Mouse (Mus musculus): ENCODE data around the gene Gnl3. TPM values are rescaled to one million over a fixed set of nuclear protein-coding genes. Genes with fewer than 3 reads are reported as not detected.
A peak's percentile ranks its signal among the peaks of the same experiment; 100 is the strongest.

Gene Gnl3
- 10 to 100 TPM; 21.6 to 24.2 TPM for total RNA-seq (2021)

- DNase-seq = peak; percentile 95 to 97
- intact Hi-C loops (cut with DNase I) = no loop called here
Measured at GRCm38 (mm10) chr14:31018860-31019291, at the start of gene Gnl3, which contains the start of gene Pbrm1. Gene Gnl3, minus strand, starts transcription at chr14:31019152. Gene Pbrm1, plus strand, starts transcription at chr14:31019138.

DNA sequence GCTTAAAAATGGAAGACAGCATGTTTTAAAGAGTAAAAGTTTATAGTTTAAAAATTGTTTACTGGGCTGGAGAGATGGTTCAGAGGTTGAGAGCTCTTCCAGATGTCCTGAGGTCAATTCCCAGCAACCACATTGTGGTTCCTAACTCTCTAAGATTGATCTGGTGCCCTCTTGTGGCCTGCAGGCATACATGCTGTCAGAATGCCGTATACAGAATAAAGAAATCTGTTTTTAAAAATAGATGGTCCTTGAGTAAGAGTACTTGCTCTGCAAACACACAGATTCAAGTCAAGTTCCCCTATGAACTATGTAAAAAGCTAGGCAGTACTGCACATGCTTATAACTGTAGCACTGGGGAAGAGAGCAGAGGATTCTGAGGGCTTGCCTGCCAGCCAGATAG, 43.3 kb upstream of the Gnl3 start:
- intact Hi-C loops (cut with DNase I) = no loop called here

GRCm38 (mm10) chr14:31045817-31046216, 26.9 kb upstream of the Gnl3 start:
- intact Hi-C loops (cut with DNase I) = no loop called here
- no peak for DNase-seq

More for the DNA sequence above, 43.3 kb upstream of the Gnl3 start:
- DNase-seq = no peak

DNA sequence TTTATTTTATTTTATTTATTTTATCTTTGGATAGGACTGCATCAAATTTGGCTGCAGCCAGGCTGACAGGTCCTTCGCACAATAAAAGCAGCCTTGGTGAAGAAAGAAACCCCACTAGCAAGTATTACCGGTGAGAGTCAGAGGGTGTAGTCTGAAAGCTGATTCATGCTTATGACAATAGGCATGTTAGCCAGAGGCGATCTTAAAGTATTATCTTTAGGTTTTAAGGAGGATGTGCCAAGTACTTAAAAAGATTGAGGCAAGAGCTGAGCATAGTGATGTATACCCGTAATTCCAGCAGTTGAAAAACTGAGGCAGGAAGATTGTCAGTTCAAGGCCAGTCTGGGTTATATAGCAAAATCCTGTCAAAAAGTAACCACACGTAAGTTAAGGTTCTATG, 26.3 kb upstream of the Gnl3 start:
- no peak for DNase-seq
- intact Hi-C loops (cut with DNase I) = no loop called here

GRCm38 (mm10) chr14:31025785-31026184, 6.8 kb upstream of the Gnl3 start:
- DNase-seq = no peak
- intact Hi-C loops (cut with DNase I) = no loop called here

- DNase-seq = no peak
- intact Hi-C loops (cut with DNase I) = no loop called here
Measured at GRCm38 (mm10) chr14:31022579-31022978, 3.6 kb upstream of the Gnl3 start.

DNA sequence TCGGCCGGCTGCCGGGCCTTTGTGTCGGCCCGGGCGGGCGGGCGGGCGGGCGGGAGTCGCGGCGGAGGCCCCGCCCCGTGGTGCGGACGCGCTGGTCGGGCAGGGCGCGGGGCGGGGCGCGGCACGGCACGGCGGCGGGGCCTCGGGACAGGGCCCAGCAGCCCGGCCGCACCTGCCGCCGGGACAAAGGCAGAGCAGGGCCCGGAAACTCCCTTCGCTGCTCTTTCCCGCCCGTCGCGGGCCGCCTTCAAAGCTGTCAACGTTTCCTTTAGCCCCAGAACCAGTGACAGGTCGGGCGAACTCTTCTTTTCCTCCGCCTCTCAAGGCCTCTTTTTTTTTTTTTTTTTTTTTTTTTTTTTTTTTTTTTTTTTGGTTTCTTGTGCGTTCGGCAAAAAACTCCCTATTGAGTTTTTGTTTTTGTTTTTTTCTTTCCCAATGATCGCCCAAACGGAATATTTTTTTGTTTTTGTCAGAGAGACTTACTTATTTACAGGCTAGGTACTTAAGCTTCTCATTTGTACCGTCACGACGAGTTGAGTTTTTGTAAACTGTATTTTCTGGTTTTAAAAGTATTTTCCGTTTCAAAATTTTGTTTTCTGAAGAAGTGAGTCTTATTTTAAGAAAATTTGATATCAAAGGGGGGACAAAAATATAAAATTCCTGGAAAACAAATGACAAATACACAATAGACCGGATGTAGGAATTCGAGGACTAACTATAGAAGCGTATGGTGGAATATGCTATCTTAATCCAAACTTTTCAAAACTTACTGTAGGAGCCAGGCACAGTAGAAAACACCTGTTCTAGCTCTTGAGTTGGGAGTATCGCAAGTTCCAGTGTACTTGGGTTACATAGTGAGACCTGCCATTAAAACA, 616 bp upstream of the Gnl3 start:
- intact Hi-C loops (cut with DNase I) = no loop called here
- DNase-seq = peak in 1 of 2 experiments; percentile 78

- DNase-seq = no peak
- intact Hi-C loops (cut with DNase I) = loop anchor here (1.0 kb wide), 1 partner anchor 14 kb away; no protein-coding TSS in a partner anchor
Measured at GRCm38 (mm10) chr14:31017854-31018253, 1.1 kb downstream of the Gnl3 start.

- intact Hi-C loops (cut with DNase I) = no loop called here
- DNase-seq = no peak
Measured at GRCm38 (mm10) chr14:31016063-31016462, 2.9 kb downstream of the Gnl3 start.

DNA sequence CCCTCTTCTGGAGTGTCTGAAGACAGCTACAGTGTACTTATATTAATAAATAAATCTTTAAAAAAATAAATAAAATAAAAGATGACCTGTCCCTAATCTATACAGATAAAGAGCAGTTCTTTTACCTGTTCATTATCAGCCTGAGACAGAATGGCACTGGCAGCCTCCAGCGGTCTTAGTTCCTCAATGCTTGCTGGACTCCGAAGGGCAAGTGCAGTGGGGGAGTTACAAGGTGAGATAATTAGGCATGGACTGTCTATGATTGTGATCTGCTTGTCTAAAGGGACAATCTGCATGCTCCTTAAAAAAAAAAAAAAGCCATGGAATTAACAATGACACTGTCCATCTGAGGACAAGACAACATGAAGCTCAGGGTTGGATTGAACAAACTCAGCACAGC, 5.0 kb downstream of the Gnl3 start:
- intact Hi-C loops (cut with DNase I) = no loop called here
- DNase-seq = no peak

- no peak for DNase-seq
- intact Hi-C loops (cut with DNase I) = no loop called here
Measured at GRCm38 (mm10) chr14:31011588-31011987, 7.4 kb downstream of the Gnl3 start.

- DNase-seq = no peak
- intact Hi-C loops (cut with DNase I) = no loop called here
Measured at GRCm38 (mm10) chr14:31006779-31007178, 12.2 kb downstream of the Gnl3 start.

DNA sequence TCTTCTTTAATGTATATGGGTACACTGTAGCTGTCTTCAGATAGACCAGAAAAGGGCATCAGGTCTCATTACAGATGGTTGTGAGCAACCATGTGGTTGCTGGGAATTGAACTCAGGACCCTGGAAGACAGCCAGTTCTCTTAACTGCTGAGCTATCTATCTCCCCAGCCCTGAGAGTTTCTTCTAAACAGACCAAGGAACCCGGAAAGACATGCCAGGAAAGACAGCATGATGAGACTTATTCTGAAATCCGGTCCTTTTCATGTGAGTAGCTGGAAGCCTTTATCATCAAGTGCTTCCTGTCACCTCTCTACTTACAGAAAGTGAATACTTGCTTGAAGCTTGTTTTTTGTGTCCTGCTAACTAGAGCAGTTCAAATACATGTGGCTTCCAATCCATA, 14.4 kb downstream of the Gnl3 start:
- intact Hi-C loops (cut with DNase I) = loop anchor here (1.0 kb wide), 1 partner anchor 13 kb away; no protein-coding TSS in a partner anchor
- no peak for DNase-seq

GRCm38 (mm10) chr14:31001307-31002205, 17.4 kb downstream of the Gnl3 start, which contains the start of the genes Glt8d1 and Spcs1:
Gene Glt8d1, plus strand, starts transcription at chr14:31001400.
Gene Spcs1, minus strand, starts transcription at chr14:31001672.
- peak; percentile 88 to 95 for DNase-seq
- intact Hi-C loops (cut with DNase I) = loop anchor here (2.0 kb wide), 1 partner anchor 51 kb away; the partner anchor contains the start of gene Nek4

DNA sequence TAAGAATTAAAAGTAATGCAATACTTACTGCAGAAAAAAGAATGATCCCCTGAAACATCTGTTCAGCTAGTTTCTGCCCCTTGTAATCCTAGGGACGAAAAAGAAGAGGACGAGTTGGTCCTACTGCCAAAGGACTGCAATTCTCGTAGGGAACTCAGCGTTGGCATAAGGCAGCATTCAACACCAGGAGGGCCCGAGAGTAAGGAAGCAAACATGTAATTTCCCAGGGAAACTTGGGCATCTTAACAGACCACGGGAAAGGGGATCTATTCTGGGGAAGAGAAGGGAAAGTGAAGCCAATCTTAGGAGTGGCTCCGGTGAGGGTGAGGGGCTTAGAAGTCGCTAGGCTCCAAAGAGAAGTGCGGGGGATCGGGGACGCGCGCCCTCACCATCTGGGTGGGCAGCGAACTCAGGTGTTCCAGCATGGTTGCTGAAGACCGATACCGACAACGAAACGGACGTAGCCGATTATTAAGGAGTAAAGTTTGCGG, 18.1 kb downstream of the Gnl3 start:
- intact Hi-C loops (cut with DNase I) = loop anchor here (2.0 kb wide), 1 partner anchor 50 kb away; the partner anchor contains the start of gene Nek4
- no peak for DNase-seq

GRCm38 (mm10) chr14:31000356-31000755, 18.6 kb downstream of the Gnl3 start:
- intact Hi-C loops (cut with DNase I) = loop anchor here (2.0 kb wide), 1 partner anchor 50 kb away; the partner anchor contains the start of gene Nek4
- DNase-seq = no peak

GRCm38 (mm10) chr14:30996417-30996816, 22.5 kb downstream of the Gnl3 start:
- DNase-seq = no peak
- intact Hi-C loops (cut with DNase I) = no loop called here

DNA sequence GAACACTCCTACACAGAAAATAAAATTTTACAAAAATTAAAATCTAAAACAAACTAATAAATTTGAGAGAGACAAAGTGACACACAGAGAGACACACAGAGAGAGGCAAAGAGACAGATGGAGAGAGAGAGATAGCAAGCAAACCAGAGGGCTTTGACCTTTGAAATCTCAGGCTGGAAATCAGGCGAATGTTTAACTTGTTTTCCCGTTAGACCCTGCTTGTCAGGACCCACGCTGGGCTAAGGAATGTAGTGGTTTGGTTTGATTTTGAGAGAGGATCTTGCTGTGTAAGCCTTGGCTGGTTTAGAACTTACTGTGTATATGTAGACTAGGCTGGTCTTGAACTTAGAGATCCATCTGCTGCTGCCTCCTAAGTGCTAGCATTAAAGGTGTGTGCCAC, 42.7 kb downstream of the Gnl3 start:
- no peak for DNase-seq
- intact Hi-C loops (cut with DNase I) = no loop called here

- intact Hi-C loops (cut with DNase I) = no loop called here
- DNase-seq = peak; percentile 9 to 10
Measured at GRCm38 (mm10) chr14:30974204-30974603, 44.7 kb downstream of the Gnl3 start.
